Mouse (Mus musculus) MEL (cell line): ENCODE results near the gene Actg1. TPM values are rescaled to one million over a fixed set of nuclear protein-coding genes. Genes with fewer than 3 reads are reported as not detected.
A peak's percentile ranks its signal among the peaks of the same experiment; 100 is the strongest.

Experiments
- DNase-seq: peaks from one replicate; pipeline ENCODE4 v3.0.0; 2011; ENCODE audit warnings: low read depth, low spot score
- H3K27ac ChIP-seq: 2 replicates; pipeline ENCODE4 v1.5.1; 2012; ENCODE audit warnings: low read depth, mild to moderate bottlenecking, control low read depth, low read length, moderate library complexity; ENCODE audit not compliant: control insufficient read depth
- H3K27me3 ChIP-seq, 2 experiments: fragments of 150-350 bp in 1 of 2; sonication (generic) in 1 of 2; 2 replicates each; pipeline ENCODE4 v1.6.1; 2012; ENCODE audit warnings: low read length in 2 of 2, mild to moderate bottlenecking in 2 of 2, improper control_type of control experiment in 1 of 2, moderate library complexity in 1 of 2; ENCODE audit not compliant: insufficient read depth in 2 of 2, control insufficient read depth in 1 of 2
- H3K36me3 ChIP-seq, 2 experiments: 2 replicates each; pipeline ENCODE4 v1.6.1; 2012 to 2014; ENCODE audit warnings: low read length in 2 of 2, improper control_type of control experiment in 1 of 2, inconsistent platforms in 1 of 2, mild to moderate bottlenecking in 1 of 2; ENCODE audit not compliant: insufficient read depth in 2 of 2, control insufficient read depth in 1 of 2
- H3K4me1 ChIP-seq, 2 experiments: fragments of 150-350 bp in 1 of 2; sonication (generic) in 1 of 2; 2 replicates each; pipeline ENCODE4 v1.6.1; 2012; ENCODE audit warnings: low read length in 2 of 2, improper control_type of control experiment in 1 of 2, mild to moderate bottlenecking in 1 of 2; ENCODE audit not compliant: insufficient read depth in 2 of 2, control insufficient read depth in 1 of 2
- H3K4me3 ChIP-seq, 2 experiments: fragments of 150-350 bp in 1 of 2; sonication (generic) in 1 of 2; 2 replicates each; pipeline ENCODE4 v1.5.1; 2012; ENCODE audit warnings: low read depth in 2 of 2, low read length in 2 of 2, mild to moderate bottlenecking in 2 of 2, moderate library complexity in 2 of 2, control low read depth in 1 of 2, improper control_type of control experiment in 1 of 2; ENCODE audit not compliant: control insufficient read depth in 1 of 2, insufficient read depth in 1 of 2
- H3K79me2 ChIP-seq: 2 replicates; pipeline ENCODE4 v1.6.1; 2012; ENCODE audit warnings: mild to moderate bottlenecking, low read length, moderate library complexity; ENCODE audit not compliant: control insufficient read depth, poor library complexity, insufficient read depth
- H3K9ac ChIP-seq: 2 replicates; pipeline ENCODE4 v1.6.1; 2012; ENCODE audit warnings: low read depth, mild to moderate bottlenecking, control low read depth, low read length, moderate library complexity; ENCODE audit not compliant: control insufficient read depth, poor library complexity, severe bottlenecking
- H3K9me3 ChIP-seq: fragments of 150-350 bp; sonication (generic); replicated peaks from 2 replicates; pipeline ENCODE4 v1.6.1; 2012; ENCODE audit warnings: mild to moderate bottlenecking, low read length, improper control_type of control experiment, moderate library complexity; ENCODE audit not compliant: insufficient read depth
- BHLHE40 ChIP-seq: IDR thresholded peaks from 2 replicates; pipeline ENCODE4 v1.6.1; 2012; ENCODE audit warnings: low read depth, mild to moderate bottlenecking, inconsistent platforms, low read length, improper control_type of control experiment, borderline replicate concordance
- CHD1 ChIP-seq: IDR thresholded peaks from 2 replicates; pipeline ENCODE4 v1.6.1; 2012; ENCODE audit warnings: low read depth, mild to moderate bottlenecking, inconsistent platforms, low read length, improper control_type of control experiment
- E2F4 ChIP-seq: IDR thresholded peaks from 2 replicates; pipeline ENCODE4 v1.6.1; 2011; ENCODE audit warnings: low read depth, low read length, improper control_type of control experiment, borderline replicate concordance
- EP300 ChIP-seq, 2 experiments: IDR thresholded peaks; 2 replicates each; pipeline ENCODE4 v1.6.1; 2011; ENCODE audit warnings: improper control_type of control experiment in 2 of 2, low read length in 2 of 2, low read depth in 1 of 2, mild to moderate bottlenecking in 1 of 2
- ETS1 ChIP-seq: IDR thresholded peaks from 2 replicates; pipeline ENCODE4 v1.6.1; 2012; ENCODE audit warnings: low read depth, mild to moderate bottlenecking, inconsistent platforms, low read length, improper control_type of control experiment, moderate library complexity
- GABPA ChIP-seq: IDR thresholded peaks from 2 replicates; pipeline ENCODE4 v1.6.1; 2012; ENCODE audit warnings: low read depth, mild to moderate bottlenecking, inconsistent platforms, low read length, improper control_type of control experiment, moderate library complexity
- HCFC1 ChIP-seq: IDR thresholded peaks from 2 replicates; pipeline ENCODE4 v1.6.1; 2012; ENCODE audit warnings: low read depth, mild to moderate bottlenecking, inconsistent platforms, low read length, improper control_type of control experiment, moderate library complexity
- MXI1 ChIP-seq: IDR thresholded peaks from 2 replicates; pipeline ENCODE4 v1.6.1; 2011; ENCODE audit warnings: mild to moderate bottlenecking, low read depth, low read length, improper control_type of control experiment
- MYB ChIP-seq: IDR thresholded peaks from 2 replicates; pipeline ENCODE4 v1.6.1; 2011; ENCODE audit warnings: mild to moderate bottlenecking, low read depth, low read length, improper control_type of control experiment
- MYC ChIP-seq: IDR thresholded peaks from 2 replicates; pipeline ENCODE4 v1.6.1; 2011; ENCODE audit warnings: low read depth, mild to moderate bottlenecking, low read length, improper control_type of control experiment, moderate library complexity
- NELFE ChIP-seq: IDR thresholded peaks from 2 replicates; pipeline ENCODE4 v1.6.1; 2011; ENCODE audit warnings: low read depth, low read length, improper control_type of control experiment
- NRF1 ChIP-seq: IDR thresholded peaks from 2 replicates; pipeline ENCODE4 v1.6.1; 2014; ENCODE audit warnings: low read depth, mild to moderate bottlenecking, inconsistent platforms, low read length, improper control_type of control experiment, moderate library complexity; ENCODE audit not compliant: poor library complexity, insufficient read depth, severe bottlenecking
- RAD21 ChIP-seq: IDR thresholded peaks from 2 replicates; pipeline ENCODE4 v1.6.1; 2011; ENCODE audit warnings: mild to moderate bottlenecking, low read depth, low read length, improper control_type of control experiment
- SMC3 ChIP-seq: IDR thresholded peaks from 2 replicates; pipeline ENCODE4 v1.6.1; 2011; ENCODE audit warnings: low read depth, low read length, improper control_type of control experiment
- TAL1 ChIP-seq: IDR thresholded peaks from 2 replicates; pipeline ENCODE4 v1.6.1; 2012; ENCODE audit warnings: mild to moderate bottlenecking, inconsistent platforms, low read length, moderate library complexity, mixed read lengths
- TCF12 ChIP-seq: IDR thresholded peaks from 2 replicates; pipeline ENCODE4 v1.6.1; 2014; ENCODE audit warnings: low read depth, mild to moderate bottlenecking, inconsistent platforms, low read length, improper control_type of control experiment, moderate library complexity
- UBTF ChIP-seq: IDR thresholded peaks from 2 replicates; pipeline ENCODE4 v1.6.1; 2012; ENCODE audit warnings: low read depth, mild to moderate bottlenecking, inconsistent platforms, low read length, improper control_type of control experiment, moderate library complexity, borderline replicate concordance; ENCODE audit not compliant: insufficient read depth
- ZKSCAN1 ChIP-seq: IDR thresholded peaks from 2 replicates; pipeline ENCODE4 v1.6.1; 2012; ENCODE audit warnings: low read depth, mild to moderate bottlenecking, inconsistent platforms, low read length, improper control_type of control experiment, moderate library complexity
- ZMIZ1 ChIP-seq: IDR thresholded peaks from 2 replicates; pipeline ENCODE4 v1.6.1; 2012; ENCODE audit warnings: low read depth, mild to moderate bottlenecking, inconsistent platforms, low read length, improper control_type of control experiment, moderate library complexity
- ZNF384 ChIP-seq: IDR thresholded peaks from 2 replicates; pipeline ENCODE4 v1.6.1; 2012; ENCODE audit warnings: low read depth, mild to moderate bottlenecking, inconsistent platforms, low read length, improper control_type of control experiment
- polyA plus RNA-seq, 2 experiments: library from polyadenylated mRNA; stranded (reverse) in 1 of 2; unstranded in 1 of 2; fragments of >175 nt in 1 of 2; fragments of >200 nt in 1 of 2; gene quantifications; 2 replicates each; pipeline versions ENCODE4 v1.2.1 to v1.2.4; 2012; ENCODE audit warnings: low replicate concordance in 2 of 2, low read depth in 1 of 2; ENCODE audit not compliant: insufficient read length in 2 of 2, insufficient read depth in 1 of 2, missing spikeins in 1 of 2
- total RNA-seq: library from RNA; depleted of rRNA; stranded (reverse); fragments of 300-350 nt; gene quantifications from 2 replicates; pipeline ENCODE4 v1.2.3, GENCODE M21; 2012

Actg1 gene
- total and polyA plus RNA-seq, 3 experiments, result 899 to 1,784 (median 1,328) TPM

GRCm38 (mm10) chr11:120378611-120379540 lies 30.5 kb upstream of the Actg1 start, which contains the start of gene Faap100 (continued):
- TF ChIP-seq MYB, result peak; percentile 29; the same call in 1 of the 2 replicates
- TF ChIP-seq HCFC1, result peak; percentile 91
- no peak; the same call in 1 of the 2 replicates for TF ChIP-seq BHLHE40
- no peak for TF ChIP-seq UBTF
- 0 out of 4 replicates have a peak, but pooled peaks of 1 of the 2 experiments have one; percentile 40 for TF ChIP-seq EP300 (IDR thresholded peaks at IDR 0.05; ENCODE audit: low read depth in 1 of 2, low read length in 2 of 2)

GRCm38 (mm10) chr11:120378031-120378610 lies 29.8 kb upstream of the Actg1 start:
- peaks cover 11% of the 10 kb centered on the region for H3K79me2 ChIP-seq
- TF ChIP-seq ZMIZ1 (no peak), ZKSCAN1 (no peak), CHD1 (no peak), ZNF384 (no peak), RAD21 (no peak), MYC (no peak), SMC3 (no peak), UBTF (no peak), NRF1 (no peak), TAL1 (no peak), E2F4 (no peak), MYB (no peak), NELFE (no peak), ETS1 (no peak), BHLHE40 (no peak), GABPA (no peak), TCF12 (no peak), MXI1 (no peak)
- TF ChIP-seq, all 39 proteins: peak for 0
- Histone ChIP-seq H3K4me3 (peak overlapping the region; percentile 79 to 80), H3K27me3 (no peaks in the 10 kb centered on the region), H3K36me3 (no peaks in the 10 kb centered on the region; a peak in 2 of 4 replicates), H3K9me3 (no peaks in the 10 kb centered on the region), H3K27ac (no peak overlapping the region), H3K4me1 (peaks cover 5 to 11% of the 10 kb centered on the region in 2 experiments; a peak in 3 of 4 replicates), H3K9ac (peak overlapping the region; percentile 85)
- DNase-seq, result peak; percentile 61
